Mouse (Mus musculus) bone marrow macrophage, adult 2 months (primary cell): ENCODE measurements around the gene Olfr1000.

Experiments used
- CTCF ChIP-seq: IDR thresholded peaks from 2 replicates; pipeline ENCODE4 v1.5.1; 2012; ENCODE audit warnings: low read depth, mild to moderate bottlenecking, low read length, moderate library complexity
- POLR2A ChIP-seq: IDR thresholded peaks from 2 replicates; pipeline ENCODE4 v1.6.1; 2012; ENCODE audit warnings: mild to moderate bottlenecking, low read depth, low read length, borderline replicate concordance

DNA sequence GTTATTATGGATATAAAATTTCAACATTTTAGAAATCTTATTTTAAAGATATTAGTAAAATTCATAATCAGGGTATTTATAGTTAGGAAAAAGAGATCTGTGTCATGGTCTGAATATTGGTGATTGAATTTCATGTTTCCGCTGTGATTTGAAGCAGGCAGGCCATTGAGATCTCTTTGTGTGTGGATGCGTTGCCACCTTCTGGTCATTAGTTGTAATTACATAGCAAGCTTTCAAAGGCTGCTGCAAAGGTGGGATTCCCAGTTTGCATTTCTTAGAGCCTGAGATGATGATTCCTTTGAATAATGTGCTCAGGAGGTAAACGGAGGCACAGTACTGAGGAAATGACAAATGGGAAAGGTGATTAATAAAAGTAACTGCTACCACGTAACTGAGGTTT is 50.5 kb downstream of the Olfr1000 start:
- no peak for TF ChIP-seq CTCF
- no peak for TF ChIP-seq POLR2A
